Mouse (Mus musculus): ENCODE measurements around the gene Rassf8. TPM values are rescaled to one million over a fixed set of nuclear protein-coding genes. Genes with fewer than 3 reads are reported as not detected.
A peak's percentile ranks its signal among the peaks of the same experiment; 100 is the strongest.

Gene Rassf8
- polyA plus RNA-seq, 1 experiment from 2014 or later, result 12.5 TPM

GRCm38 (mm10) chr6:145765011-145765410, 18.5 kb downstream of the Rassf8 start:
- Histone ChIP-seq H3K27me3 (ENCODE audit: control insufficient read depth, insufficient read depth, low read length) (no peaks in the 10 kb centered on the region), H3K9ac (ENCODE audit: low read depth, low read length) (no peak overlapping the region), H3K27ac (ENCODE audit: low read depth, low read length) (0 out of 2 replicates have a peak overlapping the region, but pooled peaks have one; percentile 43), H3K36me3 (ENCODE audit: control insufficient read depth, insufficient read depth, low read length) (no peaks in the 10 kb centered on the region), H3K9me3 (replicated peaks; ENCODE audit: control insufficient read depth, low read length) (no peaks in the 10 kb centered on the region), H3K4me2 (no peak overlapping the region), H3K4me3 (ENCODE audit: low read depth, low read length) (no peak overlapping the region), H3K4me1 (ENCODE audit: control insufficient read depth, insufficient read depth, low read length) (peaks cover 65% of the 10 kb centered on the region)
- WGBS (ENCODE audit: insufficient replicate concordance), result 42% methylated on average over 7 of the region's 7 CpGs
- ATAC-seq (replicated peaks; ENCODE audit: insufficient number of reproducible peaks, low FRiP score, low TSS enrichment), result no peak

DNA sequence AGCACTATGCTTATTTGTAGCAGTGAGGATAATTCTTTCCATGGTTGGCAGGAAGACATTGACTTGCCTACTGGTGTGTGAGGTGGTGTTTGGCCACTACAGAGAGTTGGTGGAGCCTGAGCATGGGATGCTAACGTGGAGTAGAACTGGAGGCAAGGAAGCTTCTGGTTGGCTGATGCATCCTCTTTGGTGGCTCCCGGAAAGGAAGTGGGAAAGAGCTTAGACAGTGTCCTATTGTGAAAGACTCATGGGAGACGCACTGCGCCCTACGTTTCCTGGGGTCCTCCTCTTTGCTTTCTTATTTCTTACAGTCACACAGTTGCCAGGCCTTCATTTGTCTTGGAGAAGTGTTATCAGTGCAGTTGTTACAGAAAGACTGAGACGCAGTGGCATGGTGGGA, 20.4 kb downstream of the Rassf8 start:
- Histone ChIP-seq H3K9ac (ENCODE audit: low read depth, low read length) (no peak overlapping the region), H3K27me3 (ENCODE audit: control insufficient read depth, insufficient read depth, low read length) (no peaks in the 10 kb centered on the region), H3K4me3 (ENCODE audit: low read depth, low read length) (no peak overlapping the region), H3K27ac (ENCODE audit: low read depth, low read length) (no peak overlapping the region), H3K4me1 (ENCODE audit: control insufficient read depth, insufficient read depth, low read length) (peaks cover 54% of the 10 kb centered on the region), H3K4me2 (no peak overlapping the region), H3K9me3 (replicated peaks; ENCODE audit: control insufficient read depth, low read length) (no peaks in the 10 kb centered on the region), H3K36me3 (ENCODE audit: control insufficient read depth, insufficient read depth, low read length) (no peaks in the 10 kb centered on the region)
- ATAC-seq (replicated peaks; ENCODE audit: insufficient number of reproducible peaks, low FRiP score, low TSS enrichment), result no peak
- WGBS (ENCODE audit: insufficient replicate concordance), result 72% methylated on average over 6 of the region's 6 CpGs

DNA sequence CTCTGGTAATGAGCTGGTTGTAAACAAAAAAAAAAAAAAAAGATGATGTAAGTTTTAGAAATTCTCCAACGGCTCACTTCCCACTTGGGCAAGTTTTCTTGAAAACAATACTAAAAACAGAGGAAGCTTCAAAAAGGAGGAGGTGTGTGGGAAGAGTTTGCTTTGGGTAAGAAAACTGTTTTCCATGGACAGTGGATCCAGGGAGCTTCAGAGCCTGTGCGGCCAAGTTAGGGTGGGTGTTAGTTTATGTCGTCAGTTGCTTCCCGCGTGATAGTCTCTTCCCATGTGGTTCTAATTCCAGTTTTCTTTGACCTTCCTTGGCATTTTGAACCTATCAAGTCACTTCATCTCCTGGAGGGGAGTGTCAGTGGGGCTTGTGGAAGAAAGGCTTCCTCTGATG, 21.1 kb downstream of the Rassf8 start:
- no peaks in the 10 kb centered on the region for H3K27me3 ChIP-seq (ENCODE audit: control insufficient read depth, insufficient read depth, low read length)
- H3K9ac ChIP-seq (ENCODE audit: low read depth, low read length), result no peak overlapping the region
- peak overlapping the region; percentile 90; the same call in 1 of the 2 replicates for H3K27ac ChIP-seq (ENCODE audit: low read depth, low read length)
- H3K36me3 ChIP-seq (ENCODE audit: control insufficient read depth, insufficient read depth, low read length), result no peaks in the 10 kb centered on the region
- H3K4me1 ChIP-seq (ENCODE audit: control insufficient read depth, insufficient read depth, low read length), result peaks cover 49% of the 10 kb centered on the region
- ATAC-seq (replicated peaks; ENCODE audit: insufficient number of reproducible peaks, low FRiP score, low TSS enrichment), result no peak
- H3K9me3 ChIP-seq (replicated peaks; ENCODE audit: control insufficient read depth, low read length), result no peaks in the 10 kb centered on the region
- no peak overlapping the region for H3K4me3 ChIP-seq (ENCODE audit: low read depth, low read length)
- no peak overlapping the region for H3K4me2 ChIP-seq
- WGBS (ENCODE audit: insufficient replicate concordance), result 64% methylated on average over 5 of the region's 5 CpGs

DNA sequence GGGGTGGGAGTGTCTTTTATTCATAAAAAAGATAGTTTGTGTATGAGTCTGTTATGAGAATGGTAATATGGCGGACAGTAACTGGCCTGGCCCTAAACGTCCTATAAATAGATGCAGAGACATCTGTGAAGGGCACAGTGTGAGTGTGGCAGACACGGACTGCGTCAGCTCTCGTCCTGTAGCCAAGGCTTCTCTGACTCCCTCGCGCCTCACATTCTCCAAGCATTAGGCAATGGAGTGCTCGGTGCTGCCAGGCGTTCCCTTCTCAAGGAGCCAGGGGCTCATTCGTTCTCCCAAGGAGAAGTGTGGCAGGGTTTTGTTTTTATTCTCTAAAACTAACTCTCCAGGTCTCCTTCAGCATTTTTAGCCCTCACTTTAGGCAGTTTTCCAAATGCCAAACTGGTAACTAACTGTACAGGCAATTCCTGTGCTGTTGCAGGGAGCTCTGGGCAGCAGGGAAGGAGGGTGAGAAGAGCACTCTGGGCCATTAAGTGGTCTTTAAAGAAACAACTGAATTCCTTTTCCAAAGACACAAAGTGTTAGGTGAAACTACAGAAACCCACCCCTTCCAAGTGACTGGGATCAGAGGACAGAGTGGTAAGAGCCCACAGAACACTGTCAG, 22.2 kb downstream of the Rassf8 start:
- no peak overlapping the region for H3K4me3 ChIP-seq (ENCODE audit: low read depth, low read length)

DNA sequence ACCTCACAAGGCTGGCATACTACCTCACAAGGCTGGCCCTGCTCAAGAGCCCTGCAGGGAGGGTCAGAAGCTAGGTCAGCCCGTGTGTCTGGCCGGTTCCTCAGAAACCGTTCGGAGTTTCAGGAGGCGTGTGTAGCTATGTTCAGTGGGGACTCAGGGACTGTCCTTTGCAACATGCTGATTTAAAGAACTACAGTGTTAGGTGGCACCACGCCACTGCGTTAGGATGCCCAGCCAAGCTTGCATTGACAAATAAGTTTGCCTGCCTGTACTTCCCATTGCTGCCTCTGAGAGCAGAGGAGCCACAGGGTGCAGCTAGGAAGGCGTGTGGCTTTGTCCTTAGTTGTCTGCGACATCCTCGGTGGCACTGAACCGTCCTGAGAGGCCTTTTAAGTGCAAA, 23.3 kb downstream of the Rassf8 start:
- no peak for ATAC-seq (replicated peaks; ENCODE audit: insufficient number of reproducible peaks, low FRiP score, low TSS enrichment)
- H3K4me2 ChIP-seq, result no peak overlapping the region
- no peaks in the 10 kb centered on the region for H3K9me3 ChIP-seq (replicated peaks; ENCODE audit: control insufficient read depth, low read length)
- 71% methylated on average over 11 of the region's 11 CpGs for WGBS (ENCODE audit: insufficient replicate concordance)
- H3K4me3 ChIP-seq (ENCODE audit: low read depth, low read length), result no peak overlapping the region
- H3K9ac ChIP-seq (ENCODE audit: low read depth, low read length), result 0 out of 2 replicates have a peak overlapping the region, but pooled peaks have one; percentile 12
- peak overlapping the region; percentile 31; the same call in 1 of the 2 replicates for H3K27ac ChIP-seq (ENCODE audit: low read depth, low read length)
- no peaks in the 10 kb centered on the region for H3K36me3 ChIP-seq (ENCODE audit: control insufficient read depth, insufficient read depth, low read length)
- peaks cover 32% of the 10 kb centered on the region for H3K4me1 ChIP-seq (ENCODE audit: control insufficient read depth, insufficient read depth, low read length)
- no peaks in the 10 kb centered on the region for H3K27me3 ChIP-seq (ENCODE audit: control insufficient read depth, insufficient read depth, low read length)

More for the DNA sequence above, 22.2 kb downstream of the Rassf8 start:
- peaks cover 38% of the 10 kb centered on the region for H3K4me1 ChIP-seq (ENCODE audit: control insufficient read depth, insufficient read depth, low read length)
- H3K36me3 ChIP-seq (ENCODE audit: control insufficient read depth, insufficient read depth, low read length), result no peaks in the 10 kb centered on the region
- peak overlapping the region; percentile 29; the same call in 1 of the 2 replicates for H3K4me2 ChIP-seq
- H3K9me3 ChIP-seq (replicated peaks; ENCODE audit: control insufficient read depth, low read length), result no peaks in the 10 kb centered on the region
- H3K9ac ChIP-seq (ENCODE audit: low read depth, low read length), result peak overlapping the region; percentile 66
- ATAC-seq (replicated peaks; ENCODE audit: insufficient number of reproducible peaks, low FRiP score, low TSS enrichment), result peak; percentile 71
- no peaks in the 10 kb centered on the region for H3K27me3 ChIP-seq (ENCODE audit: control insufficient read depth, insufficient read depth, low read length)
- WGBS (ENCODE audit: insufficient replicate concordance), result 46% methylated on average over 10 of the region's 10 CpGs
- peak overlapping the region; percentile 90 for H3K27ac ChIP-seq (ENCODE audit: low read depth, low read length)

DNA sequence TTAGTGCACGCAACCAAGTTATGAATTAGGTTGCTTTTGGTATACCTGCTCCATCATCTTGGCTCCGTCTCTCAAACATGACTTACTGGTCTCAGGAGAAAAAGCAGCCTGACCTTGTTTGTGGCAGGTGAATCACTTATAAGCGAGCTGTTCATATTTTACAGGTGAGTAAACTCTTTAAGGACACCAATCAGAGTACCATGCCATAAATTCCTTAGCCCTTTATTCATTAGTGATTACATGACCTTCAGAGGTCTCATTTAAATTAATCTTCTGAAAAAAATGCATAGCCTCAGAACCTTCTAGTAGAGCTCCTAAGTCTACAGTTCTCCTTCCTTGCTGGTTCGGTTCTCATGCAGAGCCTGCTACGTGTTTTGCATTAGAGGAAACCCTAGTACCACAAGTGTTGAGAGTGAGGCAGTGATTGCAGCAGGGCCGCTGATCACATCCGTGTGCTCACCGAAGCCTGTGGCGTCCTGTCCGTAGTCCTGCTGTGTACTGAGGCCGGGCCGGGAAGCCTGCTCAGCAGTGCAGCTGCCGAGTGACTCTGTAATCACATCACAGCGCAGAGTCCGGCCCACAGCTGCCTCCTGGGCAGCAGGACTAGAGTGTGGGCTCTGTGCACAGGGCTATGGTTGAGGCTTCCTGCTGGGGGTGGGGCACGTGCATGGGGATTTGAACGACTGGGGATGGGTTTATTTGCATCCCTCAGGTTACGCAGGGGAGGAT, 23.9 kb downstream of the Rassf8 start:
- peak overlapping the region; percentile 11; the same call in 1 of the 2 replicates for H3K27ac ChIP-seq (ENCODE audit: low read depth, low read length)
- no peak overlapping the region for H3K4me2 ChIP-seq
- no peaks in the 10 kb centered on the region for H3K9me3 ChIP-seq (replicated peaks; ENCODE audit: control insufficient read depth, low read length)
- ATAC-seq (replicated peaks; ENCODE audit: insufficient number of reproducible peaks, low FRiP score, low TSS enrichment), result no peak; the same call in 1 of the 2 replicates
- no peaks in the 10 kb centered on the region for H3K27me3 ChIP-seq (ENCODE audit: control insufficient read depth, insufficient read depth, low read length)
- peak overlapping the region; percentile 12 for H3K9ac ChIP-seq (ENCODE audit: low read depth, low read length)
- 43% methylated on average over 18 of the region's 18 CpGs for WGBS (ENCODE audit: insufficient replicate concordance)
- H3K4me1 ChIP-seq (ENCODE audit: control insufficient read depth, insufficient read depth, low read length), result peaks cover 27% of the 10 kb centered on the region
- H3K4me3 ChIP-seq (ENCODE audit: low read depth, low read length), result no peak overlapping the region
- no peaks in the 10 kb centered on the region for H3K36me3 ChIP-seq (ENCODE audit: control insufficient read depth, insufficient read depth, low read length)

DNA sequence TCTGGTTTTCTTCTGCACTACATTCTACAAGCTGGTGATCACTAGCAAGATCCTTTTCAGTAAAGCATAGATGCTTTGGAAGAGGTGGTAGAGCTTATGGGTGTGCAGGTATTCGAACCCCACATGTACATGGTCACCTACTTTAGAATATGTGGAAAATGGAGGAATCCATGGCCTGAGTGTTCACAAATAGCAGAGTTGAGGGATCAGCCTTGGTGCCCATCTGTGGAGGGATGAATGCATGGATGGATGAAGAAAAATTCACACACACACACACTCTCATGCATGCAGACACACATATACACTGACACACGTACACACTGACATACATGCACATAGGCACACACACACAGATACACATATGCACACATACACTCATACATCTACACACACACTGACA, 27.9 kb downstream of the Rassf8 start:
- no peak overlapping the region for H3K4me3 ChIP-seq (ENCODE audit: low read depth, low read length)
- no peak overlapping the region for H3K9ac ChIP-seq (ENCODE audit: low read depth, low read length)
- no peak overlapping the region for H3K27ac ChIP-seq (ENCODE audit: low read depth, low read length)
- 83% methylated on average over 2 of the region's 2 CpGs for WGBS (ENCODE audit: insufficient replicate concordance)
- no peaks in the 10 kb centered on the region for H3K36me3 ChIP-seq (ENCODE audit: control insufficient read depth, insufficient read depth, low read length)
- no peak overlapping the region for H3K4me2 ChIP-seq
- no peaks in the 10 kb centered on the region for H3K9me3 ChIP-seq (replicated peaks; ENCODE audit: control insufficient read depth, low read length)
- no peak for ATAC-seq (replicated peaks; ENCODE audit: insufficient number of reproducible peaks, low FRiP score, low TSS enrichment)
- peaks cover 27% of the 10 kb centered on the region for H3K4me1 ChIP-seq (ENCODE audit: control insufficient read depth, insufficient read depth, low read length)
- no peaks in the 10 kb centered on the region for H3K27me3 ChIP-seq (ENCODE audit: control insufficient read depth, insufficient read depth, low read length)

DNA sequence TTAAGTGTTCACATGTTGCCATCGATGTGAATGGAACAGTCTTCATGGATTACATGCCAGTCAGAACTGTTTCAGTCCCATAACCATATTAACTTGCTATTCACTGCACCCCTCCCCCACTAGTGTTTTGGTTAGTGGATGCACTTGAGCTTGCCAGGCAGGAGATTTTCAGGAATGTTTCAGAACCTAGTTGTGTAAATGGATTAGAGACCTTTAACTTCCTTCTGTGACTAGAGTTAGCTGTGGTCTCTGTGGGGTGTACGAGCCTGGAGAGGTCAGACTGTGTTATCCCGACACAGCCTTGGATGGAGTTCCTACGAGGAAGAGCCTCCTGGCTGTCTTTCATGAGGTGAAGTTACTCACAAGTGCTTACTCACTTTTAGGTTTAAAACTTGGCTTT, 29.7 kb downstream of the Rassf8 start:
- Histone ChIP-seq H3K4me2 (no peak overlapping the region), H3K4me1 (ENCODE audit: control insufficient read depth, insufficient read depth, low read length) (peaks cover 22% of the 10 kb centered on the region), H3K9me3 (replicated peaks; ENCODE audit: control insufficient read depth, low read length) (no peaks in the 10 kb centered on the region), H3K4me3 (ENCODE audit: low read depth, low read length) (no peak overlapping the region), H3K27me3 (ENCODE audit: control insufficient read depth, insufficient read depth, low read length) (no peaks in the 10 kb centered on the region), H3K27ac (ENCODE audit: low read depth, low read length) (no peak overlapping the region), H3K36me3 (ENCODE audit: control insufficient read depth, insufficient read depth, low read length) (no peaks in the 10 kb centered on the region), H3K9ac (ENCODE audit: low read depth, low read length) (no peak overlapping the region)
- WGBS (ENCODE audit: insufficient replicate concordance), result 77% methylated on average over 4 of the region's 4 CpGs
- no peak for ATAC-seq (replicated peaks; ENCODE audit: insufficient number of reproducible peaks, low FRiP score, low TSS enrichment)

All from heart, embryonic 11.5 days (tissue).